Mouse (Mus musculus) adrenal gland, postnatal 10 days (tissue): ENCODE measurements around the gene Srsx. TPM values are rescaled to one million over a fixed set of nuclear protein-coding genes. Genes with fewer than 3 reads are reported as not detected.
"Not testable (repeated sequence)": the region's sequence is repeated elsewhere in the genome, so short reads cannot be mapped to it uniquely, and the experiment has no call there.

Experiments
- DNase-seq: peaks from one replicate; pipeline ENCODE4 v3.0.0; 2021; ENCODE audit warnings: mixed read lengths
- long read RNA-seq, 2 experiments: library from polyadenylated mRNA; stranded (forward); transcript quantifications; one replicate each; pipeline ENCODE4 v2.0.0; 2021
- total RNA-seq, 2 experiments: library from RNA; stranded (reverse); gene quantifications; 2 replicates each; pipeline ENCODE4 v1.2.3; 2021

Srsx gene
- not detected for total RNA-seq
- long read RNA-seq, experiment 1: 0 reads
- long read RNA-seq, experiment 2: 0 reads

DNA sequence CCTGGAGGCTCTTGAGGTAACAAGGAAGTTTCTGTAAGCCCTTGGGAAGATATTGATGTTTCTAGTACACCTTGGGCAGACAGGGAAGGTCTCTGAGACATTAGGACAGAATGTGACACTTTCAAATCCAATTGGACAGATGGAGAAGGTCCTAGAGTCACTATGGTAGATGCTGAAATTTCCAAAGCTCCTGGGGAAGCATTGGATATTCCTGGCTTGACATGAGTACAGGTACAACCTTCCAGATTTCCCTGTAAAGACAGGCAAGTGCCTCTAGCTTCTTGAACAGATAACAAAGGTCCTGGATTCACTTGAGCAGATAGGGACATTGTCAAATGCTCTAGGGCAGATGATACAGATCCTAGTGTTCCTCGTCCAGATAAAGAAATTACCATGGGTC, at the start of gene Srsx:
TSS of gene Srsx (minus strand) at position 101 of the 400 bp plus-strand sequence.
- not testable (repeated sequence) for DNase-seq

- DNase-seq: not testable (repeated sequence)
Observed at GRCm38 (mm10) chrX:123246807-123247206, 24.5 kb upstream of the Srsx start, which contains the start of gene Gm17577. TSS of gene Gm17577 (minus strand) at chrX:123246907.

Other genes starting within 250 kb of the Srsx start
- gene Gm17521, start 192.8 kb downstream of the Srsx start, total RNA-seq: not detected
- gene Cldn34c1, start 119.0 kb downstream of the Srsx start, total RNA-seq: 1 to 10 TPM; 6.9 to 9.5 TPM
- not detected for gene Gm17577, start 24.4 kb upstream of the Srsx start, total RNA-seq